Mouse (Mus musculus): ENCODE data around the gene Slc16a10. TPM values are rescaled to one million over a fixed set of nuclear protein-coding genes. Genes with fewer than 3 reads are reported as not detected.
A peak's percentile ranks its signal among the peaks of the same experiment; 100 is the strongest.

Gene Slc16a10
- 11.0 and 11.2 TPM in 2 replicates for polyA plus RNA-seq (2014; fragmentation: Nextera tagmentation; extraction: Ambion mirVana)

DNA sequence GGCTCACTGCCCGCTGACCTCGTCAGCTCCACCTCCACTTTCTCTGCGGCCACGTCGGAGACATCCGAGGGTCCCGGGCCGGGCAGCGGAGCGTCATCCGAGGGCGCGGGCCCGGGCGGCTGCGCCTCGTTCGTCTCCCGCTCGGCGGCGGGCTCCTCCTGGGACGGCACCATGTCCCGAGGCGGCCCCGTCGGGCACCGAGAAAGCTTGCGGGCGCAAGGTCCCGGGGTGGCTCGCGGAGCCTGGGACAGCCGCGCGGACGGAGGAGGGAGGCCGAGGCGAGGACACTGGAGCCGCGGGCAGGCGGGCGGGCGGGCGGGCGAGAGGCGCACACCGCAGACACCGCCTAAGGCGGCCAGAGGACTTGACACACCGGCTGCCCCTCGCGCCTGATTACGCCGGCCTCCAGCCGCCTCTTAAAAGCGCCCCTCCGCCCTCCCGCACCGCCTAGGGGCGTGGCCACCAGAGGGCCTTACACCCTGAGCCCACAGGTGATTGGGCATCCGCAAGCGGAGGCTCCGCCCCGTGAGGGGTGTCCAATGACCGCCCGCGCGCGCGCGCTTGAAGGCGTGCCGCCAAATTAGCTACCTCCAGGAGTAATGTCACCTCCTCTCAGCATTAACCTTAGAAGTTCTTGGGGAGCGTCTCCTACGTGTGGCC lies at the start of gene Slc16a10:
Slc16a10 (minus strand) TSS at position 395 of the 660 bp plus-strand sequence.
- Histone ChIP-seq H3K4me2 (ENCODE audit: low read depth, severe bottlenecking) (peak within 1 kb of the TSS; percentile 69), H3K27me3 (ENCODE audit: control insufficient read depth, insufficient read depth, low read length) (no peaks in the 10 kb centered on the region), H3K4me3 (ENCODE audit: low read depth, low read length) (peak within 1 kb of the TSS; percentile 61), H3K27ac (replicated peaks; ENCODE audit: low read depth, low read length) (no peak within 1 kb of the TSS), H3K9me3 (ENCODE audit: control insufficient read depth, low read length) (no peaks in the 10 kb centered on the region), H3K36me3 (ENCODE audit: control insufficient read depth, insufficient read depth, low read length) (no peaks in the 10 kb centered on the region), H3K4me1 (ENCODE audit: control insufficient read depth, insufficient read depth, low read length) (no peaks in the 10 kb centered on the region), H3K9ac (ENCODE audit: low read length) (peak within 1 kb of the TSS; percentile 71)
- DNase-seq (ENCODE audit: low spot score): peak; percentile 92
- under 1% methylated on average over 69 of the region's 76 CpGs for WGBS
- ATAC-seq (ENCODE audit: insufficient number of reproducible peaks, low FRiP score, low TSS enrichment, low read depth): peak; percentile 95

DNA sequence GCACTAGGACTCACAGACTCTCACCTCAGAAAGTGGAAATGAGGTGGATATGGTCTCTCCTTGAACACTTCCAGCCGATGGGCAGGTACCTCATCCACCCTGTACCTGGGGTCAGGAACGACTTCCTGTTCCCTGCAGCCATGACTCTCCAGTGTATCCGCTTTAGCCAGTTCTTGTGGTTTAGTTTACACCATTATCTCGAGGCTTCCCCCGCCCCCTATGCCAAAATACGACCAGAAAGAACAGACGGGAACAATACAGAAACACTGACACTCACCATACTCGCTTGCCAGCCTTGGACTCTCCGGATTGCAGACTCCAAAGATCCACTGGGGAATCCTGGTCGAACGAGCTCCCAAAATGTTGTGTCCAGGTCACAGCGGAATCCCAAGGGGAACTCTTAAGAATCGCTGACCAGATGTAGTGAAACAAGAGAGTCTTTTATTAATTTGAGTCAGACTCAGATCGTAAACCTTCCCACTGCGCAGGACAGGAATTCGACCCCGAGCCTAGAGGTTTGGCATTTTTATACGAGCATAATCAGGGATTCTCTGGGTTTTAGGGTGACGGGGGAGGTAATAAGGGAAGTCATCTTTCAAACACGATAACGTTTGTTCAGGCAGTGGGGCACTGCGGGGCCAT lies 49.4 kb upstream of the Slc16a10 start:
- DNase-seq (ENCODE audit: low spot score) (peak; percentile 60), ATAC-seq (ENCODE audit: insufficient number of reproducible peaks, low FRiP score, low TSS enrichment, low read depth) (0 out of 2 replicates have a peak, but pooled peaks have one; percentile 44)
- no peaks in the 10 kb centered on the region for H3K9me3 ChIP-seq (ENCODE audit: control insufficient read depth, low read length)
- peak overlapping the region; percentile 69 for H3K4me2 ChIP-seq (ENCODE audit: low read depth, severe bottlenecking)
- 16% methylated on average over 22 of the region's 22 CpGs for WGBS
- H3K4me3 ChIP-seq (ENCODE audit: low read depth, low read length): peak overlapping the region; percentile 26
- H3K36me3 ChIP-seq (ENCODE audit: control insufficient read depth, insufficient read depth, low read length): no peaks in the 10 kb centered on the region
- peak overlapping the region; percentile 52 for H3K9ac ChIP-seq (ENCODE audit: low read length)
- H3K27me3 ChIP-seq (ENCODE audit: control insufficient read depth, insufficient read depth, low read length): no peaks in the 10 kb centered on the region
- H3K4me1 ChIP-seq (ENCODE audit: control insufficient read depth, insufficient read depth, low read length): peaks cover 12% of the 10 kb centered on the region
- peak overlapping the region; percentile 59 for H3K27ac ChIP-seq (replicated peaks; ENCODE audit: low read depth, low read length)

DNA sequence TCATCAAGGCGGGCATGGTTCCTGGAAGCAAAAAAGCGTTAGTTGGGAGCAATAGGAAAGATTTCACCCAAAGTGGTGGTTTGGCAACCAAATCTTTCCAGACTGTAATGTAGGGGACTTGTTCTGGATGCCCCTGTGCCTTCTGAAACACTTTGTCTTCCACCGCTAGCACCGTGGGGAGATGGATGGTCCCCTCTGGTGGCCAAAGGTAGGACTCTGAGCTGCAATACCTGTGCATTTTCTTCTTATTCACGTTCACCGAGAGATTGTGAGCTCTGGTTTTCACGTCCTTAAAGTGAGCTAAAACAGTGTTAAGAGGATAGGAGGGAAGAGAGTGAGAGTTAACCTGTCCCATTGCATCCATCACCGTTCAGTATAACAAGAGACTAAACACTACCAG lies 48.8 kb upstream of the Slc16a10 start:
- Histone ChIP-seq H3K27me3 (ENCODE audit: control insufficient read depth, insufficient read depth, low read length) (no peaks in the 10 kb centered on the region), H3K9me3 (ENCODE audit: control insufficient read depth, low read length) (no peaks in the 10 kb centered on the region), H3K4me1 (ENCODE audit: control insufficient read depth, insufficient read depth, low read length) (peaks cover 9% of the 10 kb centered on the region), H3K36me3 (ENCODE audit: control insufficient read depth, insufficient read depth, low read length) (no peaks in the 10 kb centered on the region), H3K4me3 (ENCODE audit: low read depth, low read length) (no peak overlapping the region), H3K4me2 (ENCODE audit: low read depth, severe bottlenecking) (peak overlapping the region; percentile 69; the same call in 1 of the 2 replicates), H3K9ac (ENCODE audit: low read length) (no peak overlapping the region), H3K27ac (replicated peaks; ENCODE audit: low read depth, low read length) (no peak overlapping the region; the same call in 1 of the 2 replicates)
- WGBS: 87% methylated on average over 8 of the region's 8 CpGs
- no peak for DNase-seq (ENCODE audit: low spot score)
- no peak for ATAC-seq (ENCODE audit: insufficient number of reproducible peaks, low FRiP score, low TSS enrichment, low read depth)

DNA sequence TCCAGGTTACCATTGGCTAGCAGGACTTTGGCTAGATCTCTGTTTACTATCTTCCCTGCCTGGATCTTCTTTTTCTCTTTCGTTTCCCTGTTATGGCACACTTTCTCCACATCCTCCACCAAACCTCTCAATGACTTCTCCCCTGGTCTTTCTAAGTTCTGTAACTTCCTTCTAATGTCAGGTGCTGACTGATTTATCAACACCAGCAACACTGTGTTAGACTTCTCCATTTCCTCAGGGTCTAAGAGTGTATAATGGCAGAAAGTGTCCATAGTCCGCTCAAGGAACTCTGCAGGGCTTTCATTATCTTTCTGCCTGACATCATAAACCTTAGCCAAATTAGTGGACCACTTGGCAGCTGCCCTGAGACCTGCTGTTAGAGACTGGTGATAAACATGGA lies 47.6 kb upstream of the Slc16a10 start:
- H3K4me2 ChIP-seq (ENCODE audit: low read depth, severe bottlenecking): no peak overlapping the region
- 80% methylated on average over 2 of the region's 2 CpGs for WGBS
- H3K9me3 ChIP-seq (ENCODE audit: control insufficient read depth, low read length): no peaks in the 10 kb centered on the region
- ATAC-seq (ENCODE audit: insufficient number of reproducible peaks, low FRiP score, low TSS enrichment, low read depth) (no peak), DNase-seq (ENCODE audit: low spot score) (no peak)
- peaks cover 8% of the 10 kb centered on the region; the same call in 1 of the 2 replicates for H3K4me1 ChIP-seq (ENCODE audit: control insufficient read depth, insufficient read depth, low read length)
- H3K4me3 ChIP-seq (ENCODE audit: low read depth, low read length): no peak overlapping the region
- no peak overlapping the region for H3K9ac ChIP-seq (ENCODE audit: low read length)
- H3K27me3 ChIP-seq (ENCODE audit: control insufficient read depth, insufficient read depth, low read length): no peaks in the 10 kb centered on the region
- H3K36me3 ChIP-seq (ENCODE audit: control insufficient read depth, insufficient read depth, low read length): no peaks in the 10 kb centered on the region
- H3K27ac ChIP-seq (replicated peaks; ENCODE audit: low read depth, low read length): no peak overlapping the region

DNA sequence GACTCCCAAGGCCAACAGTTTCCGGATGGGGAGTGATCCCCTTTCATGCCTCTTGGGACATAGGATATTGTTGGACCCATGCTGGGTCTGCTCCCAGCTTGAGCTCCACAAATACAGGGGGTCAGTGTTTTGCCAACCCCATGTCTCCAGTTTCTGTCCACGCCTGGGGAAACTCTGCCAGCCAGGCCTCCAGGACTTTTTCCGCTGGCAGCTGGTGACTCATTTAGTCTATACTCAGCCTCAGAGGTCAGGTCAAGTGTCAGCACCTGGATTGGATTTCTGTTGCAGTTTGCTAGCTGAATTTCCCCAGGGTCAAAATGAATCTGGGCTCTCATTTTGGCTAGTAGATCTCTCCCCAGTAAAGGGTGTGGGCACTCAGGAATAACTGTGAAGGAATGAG lies 46.8 kb upstream of the Slc16a10 start:
- WGBS: 38% methylated on average over 3 of the region's 3 CpGs
- Histone ChIP-seq H3K4me1 (ENCODE audit: control insufficient read depth, insufficient read depth, low read length) (peaks cover 8% of the 10 kb centered on the region; the same call in 1 of the 2 replicates), H3K9me3 (ENCODE audit: control insufficient read depth, low read length) (no peaks in the 10 kb centered on the region), H3K27ac (replicated peaks; ENCODE audit: low read depth, low read length) (no peak overlapping the region), H3K27me3 (ENCODE audit: control insufficient read depth, insufficient read depth, low read length) (no peaks in the 10 kb centered on the region), H3K9ac (ENCODE audit: low read length) (no peak overlapping the region), H3K4me2 (ENCODE audit: low read depth, severe bottlenecking) (no peak overlapping the region), H3K4me3 (ENCODE audit: low read depth, low read length) (no peak overlapping the region), H3K36me3 (ENCODE audit: control insufficient read depth, insufficient read depth, low read length) (no peaks in the 10 kb centered on the region)
- DNase-seq (ENCODE audit: low spot score) (no peak), ATAC-seq (ENCODE audit: insufficient number of reproducible peaks, low FRiP score, low TSS enrichment, low read depth) (no peak)

DNA sequence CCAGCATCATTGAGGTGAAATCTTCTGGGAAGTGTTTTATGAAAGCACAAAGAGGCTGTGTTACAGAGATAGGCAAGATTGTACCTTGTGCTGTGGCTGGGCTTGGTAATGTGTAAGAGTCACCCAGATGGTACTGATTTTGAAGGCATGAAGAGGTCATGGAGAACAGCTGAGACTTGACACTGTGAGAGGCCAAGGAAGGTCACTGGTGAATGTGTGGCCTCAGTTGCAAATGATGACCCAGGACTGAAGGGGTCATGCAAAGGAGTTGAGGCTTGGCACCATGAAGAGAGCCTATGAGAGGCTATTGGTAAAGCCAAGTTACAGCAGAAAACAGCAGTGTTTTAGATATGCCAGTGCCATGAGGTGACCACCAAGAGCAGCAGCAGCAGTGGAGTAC lies 43.9 kb upstream of the Slc16a10 start:
- no peak overlapping the region for H3K4me2 ChIP-seq (ENCODE audit: low read depth, severe bottlenecking)
- DNase-seq (ENCODE audit: low spot score): no peak
- no peak overlapping the region for H3K27ac ChIP-seq (replicated peaks; ENCODE audit: low read depth, low read length)
- H3K4me1 ChIP-seq (ENCODE audit: control insufficient read depth, insufficient read depth, low read length): no peaks in the 10 kb centered on the region; the same call in 1 of the 2 replicates
- no peaks in the 10 kb centered on the region for H3K9me3 ChIP-seq (ENCODE audit: control insufficient read depth, low read length)
- no peaks in the 10 kb centered on the region for H3K36me3 ChIP-seq (ENCODE audit: control insufficient read depth, insufficient read depth, low read length)
- H3K4me3 ChIP-seq (ENCODE audit: low read depth, low read length): no peak overlapping the region
- H3K27me3 ChIP-seq (ENCODE audit: control insufficient read depth, insufficient read depth, low read length): no peaks in the 10 kb centered on the region
- no peak overlapping the region for H3K9ac ChIP-seq (ENCODE audit: low read length)
- ATAC-seq (ENCODE audit: insufficient number of reproducible peaks, low FRiP score, low TSS enrichment, low read depth): no peak

DNA sequence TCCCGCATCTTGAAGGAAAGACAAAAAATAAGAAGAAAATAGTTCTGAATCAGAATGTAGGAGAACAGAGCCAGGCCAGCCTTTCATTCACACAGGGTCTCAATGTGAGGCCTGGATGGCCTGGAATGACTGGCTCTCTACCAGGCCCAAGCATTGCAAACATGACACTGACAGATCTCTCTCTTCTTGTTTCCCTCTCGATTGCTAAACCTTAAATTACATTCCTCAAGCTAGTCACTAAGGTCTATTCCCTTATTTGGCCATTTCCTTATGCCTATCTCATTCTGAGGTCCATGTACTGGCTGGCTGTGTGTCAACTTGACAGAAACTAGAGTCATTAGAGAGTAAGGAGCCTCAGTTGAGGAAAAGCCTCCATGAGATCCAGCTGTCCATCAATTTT lies 38.0 kb upstream of the Slc16a10 start:
- H3K4me3 ChIP-seq (ENCODE audit: low read depth, low read length): no peak overlapping the region
- H3K27ac ChIP-seq (replicated peaks; ENCODE audit: low read depth, low read length): no peak overlapping the region
- H3K4me2 ChIP-seq (ENCODE audit: low read depth, severe bottlenecking): no peak overlapping the region
- no peaks in the 10 kb centered on the region for H3K36me3 ChIP-seq (ENCODE audit: control insufficient read depth, insufficient read depth, low read length)
- no peak overlapping the region for H3K9ac ChIP-seq (ENCODE audit: low read length)
- WGBS: 84% methylated on average over 2 of the region's 2 CpGs
- DNase-seq (ENCODE audit: low spot score) (no peak), ATAC-seq (ENCODE audit: insufficient number of reproducible peaks, low FRiP score, low TSS enrichment, low read depth) (no peak)
- no peaks in the 10 kb centered on the region for H3K9me3 ChIP-seq (ENCODE audit: control insufficient read depth, low read length)
- H3K4me1 ChIP-seq (ENCODE audit: control insufficient read depth, insufficient read depth, low read length): no peaks in the 10 kb centered on the region
- H3K27me3 ChIP-seq (ENCODE audit: control insufficient read depth, insufficient read depth, low read length): no peaks in the 10 kb centered on the region

DNA sequence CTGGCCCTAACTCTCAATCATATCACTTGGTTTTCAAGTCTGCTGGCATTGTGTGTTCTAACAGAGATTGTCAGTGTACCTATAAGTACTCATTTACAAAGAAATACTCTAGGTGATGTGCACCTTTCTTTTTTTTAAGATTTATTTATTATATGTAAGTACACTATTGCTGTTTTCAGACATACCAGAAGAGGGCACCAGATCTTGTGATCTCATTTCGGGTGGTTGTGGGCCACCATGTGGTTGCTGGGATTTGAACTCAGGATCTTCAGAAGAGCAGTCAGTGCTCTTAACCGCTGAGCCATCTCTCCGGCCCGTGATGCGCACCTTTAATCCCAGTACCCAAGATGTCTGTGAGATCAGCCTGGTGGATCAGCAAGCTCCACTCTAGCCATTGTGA lies 37.1 kb upstream of the Slc16a10 start:
- 97% methylated on average over 5 of the region's 5 CpGs for WGBS
- Histone ChIP-seq H3K36me3 (ENCODE audit: control insufficient read depth, insufficient read depth, low read length) (no peaks in the 10 kb centered on the region), H3K4me3 (ENCODE audit: low read depth, low read length) (no peak overlapping the region), H3K27me3 (ENCODE audit: control insufficient read depth, insufficient read depth, low read length) (no peaks in the 10 kb centered on the region), H3K27ac (replicated peaks; ENCODE audit: low read depth, low read length) (no peak overlapping the region), H3K4me1 (ENCODE audit: control insufficient read depth, insufficient read depth, low read length) (no peaks in the 10 kb centered on the region), H3K9ac (ENCODE audit: low read length) (no peak overlapping the region), H3K4me2 (ENCODE audit: low read depth, severe bottlenecking) (no peak overlapping the region), H3K9me3 (ENCODE audit: control insufficient read depth, low read length) (no peaks in the 10 kb centered on the region)
- DNase-seq (ENCODE audit: low spot score) (no peak), ATAC-seq (ENCODE audit: insufficient number of reproducible peaks, low FRiP score, low TSS enrichment, low read depth) (no peak)

Data from limb, embryonic 11.5 days (tissue).